Mouse (Mus musculus): ENCODE measurements around the gene Olfr560. TPM values are rescaled to one million over a fixed set of nuclear protein-coding genes. Genes with fewer than 3 reads are reported as not detected.

The Olfr560 gene
- total RNA-seq (2021): under 1 TPM; 0.27 to 0.54 TPM

GRCm38 (mm10) chr7:102759266-102759665 is at the start of gene Olfr560, which contains the start of gene Olfr78:
Olfr560 (minus strand) TSS chr7:102759366.
Olfr78 (minus strand) TSS chr7:102759471.
- no peak for DNase-seq (ENCODE audit: low spot score in 2 of 2)
- intact Hi-C loops (cut with DNase I): no loop called here

- DNase-seq (ENCODE audit: low spot score in 2 of 2): no peak
Observed at GRCm38 (mm10) chr7:102803180-102803579, 44.0 kb upstream of the Olfr560 start, which contains the start of gene Olfr564. Olfr564 (plus strand) TSS chr7:102803480.

GRCm38 (mm10) chr7:102770921-102771320 is 11.8 kb upstream of the Olfr560 start, which contains the start of gene Olfr561:
Olfr561 (plus strand) TSS chr7:102771221.
- intact Hi-C loops (cut with DNase I): no loop called here
- no peak for DNase-seq (ENCODE audit: low spot score in 2 of 2)

More at GRCm38 (mm10) chr7:102803180-102803579, 44.0 kb upstream of the Olfr560 start, which contains the start of gene Olfr564:
- intact Hi-C loops (cut with DNase I): no loop called here

- intact Hi-C loops (cut with DNase I): no loop called here
- no peak for DNase-seq (ENCODE audit: low spot score in 2 of 2)
Observed at GRCm38 (mm10) chr7:102752086-102752485, 7.1 kb downstream of the Olfr560 start.

- intact Hi-C loops (cut with DNase I): no loop called here
- DNase-seq (ENCODE audit: low spot score in 2 of 2): no peak
Observed at GRCm38 (mm10) chr7:102737705-102738104, 21.5 kb downstream of the Olfr560 start.

DNA sequence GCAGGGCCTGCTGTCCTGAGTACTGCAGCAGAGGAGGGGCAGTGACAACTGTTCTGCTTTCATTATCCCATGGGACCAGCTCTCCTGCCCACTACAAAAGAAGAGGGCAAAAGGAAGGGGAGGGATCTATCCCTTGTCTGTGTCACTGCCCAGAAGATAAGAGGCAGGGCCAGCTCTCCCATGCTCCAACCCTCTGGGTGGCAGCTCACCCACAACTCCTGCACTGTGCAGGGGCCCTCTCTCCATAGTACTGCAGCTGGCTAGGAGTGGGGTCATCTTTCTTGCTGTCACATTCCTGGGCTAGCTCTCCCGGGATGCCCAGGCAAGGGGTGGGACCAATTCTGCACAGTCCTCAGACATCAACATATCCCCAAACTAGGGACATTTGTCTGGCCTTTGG is 25.4 kb downstream of the Olfr560 start:
- no peak for DNase-seq (ENCODE audit: low spot score in 2 of 2)
- intact Hi-C loops (cut with DNase I): no loop called here

GRCm38 (mm10) chr7:102727391-102727790 is 31.8 kb downstream of the Olfr560 start, which contains the start of gene Olfr559:
Olfr559 (minus strand) TSS chr7:102727491.
- intact Hi-C loops (cut with DNase I): no loop called here

GRCm38 (mm10) chr7:102718970-102719369 is 40.2 kb downstream of the Olfr560 start, which contains the start of gene Olfr33:
Olfr33 (minus strand) TSS chr7:102719070.
- no peak for DNase-seq (ENCODE audit: low spot score in 2 of 2)
- intact Hi-C loops (cut with DNase I): no loop called here

More at GRCm38 (mm10) chr7:102727391-102727790, 31.8 kb downstream of the Olfr560 start, which contains the start of gene Olfr559:
- DNase-seq (ENCODE audit: low spot score in 2 of 2): no peak

- intact Hi-C loops (cut with DNase I): no loop called here
- DNase-seq (ENCODE audit: low spot score in 2 of 2): no peak
Observed at GRCm38 (mm10) chr7:102701915-102702314, 57.3 kb downstream of the Olfr560 start, which contains the start of gene Olfr558. Olfr558 (plus strand) TSS chr7:102702215.

Other genes starting within 250 kb of the Olfr560 start
- gene Olfr547, start 224.6 kb downstream of the Olfr560 start, total RNA-seq (2021): not detected
- gene Olfr548-ps1, start 218.5 kb downstream of the Olfr560 start, total RNA-seq (2021): not detected
- gene Olfr549, start 209.5 kb downstream of the Olfr560 start, total RNA-seq (2021): not detected
- 1 to 10 TPM; 2.0 to 4.3 TPM for gene Trim21, start 193.9 kb downstream of the Olfr560 start, total RNA-seq (2021)
- under 1 TPM; 0.42 to 0.50 TPM for gene Olfr550, start 187.9 kb downstream of the Olfr560 start, total RNA-seq (2021)
- gene Olfr551, start 167.5 kb downstream of the Olfr560 start, total RNA-seq (2021): not detected
- gene Olfr552, start 161.6 kb downstream of the Olfr560 start, total RNA-seq (2021): under 1 TPM in 1 of 2 experiments, not detected in 1; 0.27 TPM
- not detected for gene Olfr553, start 141.1 kb downstream of the Olfr560 start, total RNA-seq (2021)
- gene Olfr554, start 120.9 kb downstream of the Olfr560 start, total RNA-seq (2021): not detected
- gene Olfr555, start 100.5 kb downstream of the Olfr560 start, total RNA-seq (2021): not detected
- gene Olfr556, start 94.5 kb downstream of the Olfr560 start, total RNA-seq (2021): not detected
- gene Trim68, start 72.0 kb downstream of the Olfr560 start, total RNA-seq (2021): 1 to 10 TPM; 5.5 to 6.7 TPM
- gene Olfr557, start 63.5 kb downstream of the Olfr560 start, total RNA-seq (2021): under 1 TPM in 1 of 2 experiments, not detected in 1; 0.25 TPM
- gene Olfr558, start 57.2 kb downstream of the Olfr560 start, total RNA-seq (2021): under 1 TPM; 0.12 to 0.29 TPM
- not detected for gene Olfr33, start 40.3 kb downstream of the Olfr560 start, total RNA-seq (2021)
- not detected for gene Olfr559, start 31.9 kb downstream of the Olfr560 start, total RNA-seq (2021)
- under 1 TPM; 0.72 to 0.77 TPM for gene Olfr78, start 105 bp upstream of the Olfr560 start, total RNA-seq (2021)
- gene Olfr561, start 11.9 kb upstream of the Olfr560 start, total RNA-seq (2021): not detected
- not detected for gene Olfr564, start 44.1 kb upstream of the Olfr560 start, total RNA-seq (2021)
- gene Olfr566, start 99.4 kb upstream of the Olfr560 start, total RNA-seq (2021): not detected
- gene Olfr568, start 117.8 kb upstream of the Olfr560 start, total RNA-seq (2021): not detected
- gene Olfr569, start 131.5 kb upstream of the Olfr560 start, total RNA-seq (2021): not detected
- not detected for gene Olfr570, start 135.2 kb upstream of the Olfr560 start, total RNA-seq (2021)
- gene Olfr571, start 158.2 kb upstream of the Olfr560 start, total RNA-seq (2021): not detected
- gene Olfr572, start 165.0 kb upstream of the Olfr560 start, total RNA-seq (2021): not detected
- gene Olfr573-ps1, start 183.2 kb upstream of the Olfr560 start, total RNA-seq (2021): not detected
- not detected for gene Olfr574, start 189.1 kb upstream of the Olfr560 start, total RNA-seq (2021)
- gene Olfr575, start 199.4 kb upstream of the Olfr560 start, total RNA-seq (2021): not detected
- gene Olfr576, start 203.3 kb upstream of the Olfr560 start, total RNA-seq (2021): not detected
- gene Olfr577, start 216.6 kb upstream of the Olfr560 start, total RNA-seq (2021): not detected
- not detected for gene Olfr578, start 230.0 kb upstream of the Olfr560 start, total RNA-seq (2021)